Mouse (Mus musculus) cerebellum, adult 2 months (tissue): ENCODE results near the gene Fhl2. TPM values are rescaled to one million over a fixed set of nuclear protein-coding genes. Genes with fewer than 3 reads are reported as not detected.

Experiments used
- DNase-seq, 2 experiments: peaks; one replicate each; pipeline ENCODE4 v3.0.0; 2021
- H3K27ac ChIP-seq: fragments of 200-500 bp; 2 replicates; pipeline ENCODE4 v1.5.1; 2012; ENCODE audit warnings: low read length, control low read depth, inconsistent platforms; ENCODE audit not compliant: insufficient read depth
- H3K27me3 ChIP-seq: fragments of 200-500 bp; 2 replicates; pipeline ENCODE4 v1.6.1; 2012; ENCODE audit warnings: inconsistent platforms, mild to moderate bottlenecking, low read length, moderate library complexity; ENCODE audit not compliant: control insufficient read depth, insufficient read depth
- H3K4me1 ChIP-seq: fragments of 200-500 bp; 2 replicates; pipeline ENCODE4 v1.6.1; 2011; ENCODE audit warnings: low read length; ENCODE audit not compliant: control insufficient read depth, insufficient read depth
- H3K4me3 ChIP-seq: fragments of 200-500 bp; replicated peaks from 2 replicates; pipeline ENCODE3; 2011; ENCODE audit warnings: mild to moderate bottlenecking, low read depth, low read length, control low read depth; ENCODE audit not compliant: insufficient read depth
- CTCF ChIP-seq: fragments of 200-500 bp; IDR thresholded peaks from 2 replicates; pipeline ENCODE4 v1.5.1; 2011; ENCODE audit warnings: low read depth, mild to moderate bottlenecking, control low read depth, low read length, moderate library complexity, borderline replicate concordance; ENCODE audit not compliant: insufficient read depth
- POLR2A ChIP-seq: fragments of 200-500 bp; IDR thresholded peaks from 2 replicates; pipeline ENCODE4 v1.6.1; 2011; ENCODE audit warnings: low read length, control low read depth, borderline replicate concordance; ENCODE audit not compliant: insufficient read depth
- WGBS: fragments of 180-500 bp; shearing (Covaris S2); methylation state at CpG from one replicate; pipeline ENCODE4 v1.1.7; 2018; 5-methylcytosine and 5-hydroxymethylcytosine counted together
- polyA plus RNA-seq: library from polyadenylated mRNA; depleted of rRNA; stranded (reverse); fragments of >200 nt; gene quantifications from 2 replicates; pipeline ENCODE4 v1.2.3, GENCODE M21; 2012

The Fhl2 gene
- polyA plus RNA-seq, 1 experiment = 6.2 TPM

DNA sequence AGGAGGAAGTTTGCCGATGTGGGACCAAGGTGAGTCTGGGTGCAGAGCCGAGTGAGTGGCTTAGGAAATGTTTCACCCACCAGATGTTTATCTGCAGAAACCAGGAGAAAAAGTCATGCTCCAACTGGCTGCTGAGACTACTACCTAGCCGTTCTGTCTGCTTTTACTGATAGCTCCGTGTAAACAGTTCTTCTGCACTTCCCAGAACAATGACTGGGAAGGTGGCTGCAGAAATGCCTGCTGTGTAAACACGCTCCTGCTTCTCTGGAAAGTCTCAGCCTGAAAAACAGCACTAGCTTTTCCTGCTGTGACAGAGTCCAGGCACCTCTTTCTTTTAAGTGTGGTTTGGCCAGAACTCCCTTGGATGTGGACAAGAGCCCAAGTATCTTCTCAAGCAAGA, 6.5 kb upstream of the Fhl2 start:
- TF ChIP-seq POLR2A (no peak), CTCF (no peak)
- Histone ChIP-seq H3K27me3 (no peaks in the 10 kb centered on the region), H3K4me3 (no peak overlapping the region), H3K4me1 (no peaks in the 10 kb centered on the region), H3K27ac (no peak overlapping the region)
- WGBS = 54% methylated on average over 5 of the region's 5 CpGs
- DNase-seq = no peak

DNA sequence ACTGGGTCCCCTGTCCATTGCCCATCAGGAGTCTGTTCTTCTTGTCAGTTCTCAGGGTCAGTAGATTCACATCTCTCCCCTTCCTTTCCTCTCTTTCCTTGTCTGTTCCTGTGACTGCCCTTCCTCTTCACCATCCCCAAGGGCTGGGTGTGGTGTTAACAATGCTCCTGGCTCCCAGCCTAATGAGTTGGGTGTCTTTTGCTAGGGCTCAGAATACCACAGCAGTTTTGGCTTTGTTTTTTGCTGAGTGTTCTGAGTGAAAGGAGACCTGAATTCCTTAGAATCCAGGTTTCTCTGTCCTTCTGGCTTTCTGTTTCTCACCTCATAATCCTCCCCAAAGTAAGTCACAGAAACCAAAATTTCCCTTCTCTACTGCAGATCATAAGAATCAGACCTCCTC, 5.4 kb upstream of the Fhl2 start:
- Histone ChIP-seq H3K4me3 (no peak overlapping the region), H3K27me3 (no peaks in the 10 kb centered on the region), H3K4me1 (no peaks in the 10 kb centered on the region), H3K27ac (no peak overlapping the region)
- TF ChIP-seq CTCF = no peak
- DNase-seq = no peak

DNA sequence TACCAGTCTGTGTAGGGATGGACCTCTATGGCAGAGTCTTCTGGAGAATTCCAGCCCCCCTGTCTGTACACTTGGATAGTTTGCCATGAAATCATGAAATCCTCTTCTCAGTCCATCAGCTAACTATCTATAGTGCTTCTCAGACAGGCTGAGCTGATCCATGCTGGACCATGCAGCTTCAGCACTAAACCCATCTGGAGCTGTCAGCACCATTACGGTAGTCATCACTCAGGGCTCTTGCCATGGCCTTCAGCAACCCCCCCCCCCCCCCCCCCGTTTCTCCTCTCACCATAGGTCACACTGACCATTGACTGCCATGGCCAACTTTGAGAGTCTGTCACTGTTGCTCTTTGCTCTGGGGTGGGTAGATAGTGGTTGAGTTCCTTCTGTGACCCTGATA, 5.0 kb upstream of the Fhl2 start:
- H3K4me1 ChIP-seq = no peaks in the 10 kb centered on the region
- WGBS = 63% methylated on average over 2 of the region's 2 CpGs
- no peak overlapping the region for H3K27ac ChIP-seq
- no peak for DNase-seq
- no peak overlapping the region for H3K4me3 ChIP-seq
- H3K27me3 ChIP-seq = no peaks in the 10 kb centered on the region
- TF ChIP-seq CTCF (no peak), POLR2A (no peak)

DNA sequence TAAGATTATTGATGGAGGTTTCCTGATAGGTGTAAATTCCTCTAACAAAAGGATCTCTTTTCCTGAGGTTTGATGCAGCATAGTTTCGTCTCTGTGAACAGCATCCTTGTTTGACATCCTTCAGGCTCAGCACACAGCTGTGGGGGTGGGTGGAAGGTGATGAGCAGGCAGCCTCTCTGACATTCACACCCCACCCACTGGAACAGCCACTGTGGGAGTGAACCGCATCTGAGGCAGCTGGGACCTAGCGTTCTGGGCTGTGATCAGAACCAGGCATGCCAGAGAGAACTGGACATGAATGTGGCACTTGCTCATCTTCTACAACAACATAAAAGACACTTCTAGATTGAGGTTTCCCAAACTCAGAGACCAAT, 3.1 kb upstream of the Fhl2 start:
- DNase-seq = no peak
- Histone ChIP-seq H3K27ac (no peak overlapping the region), H3K4me1 (no peaks in the 10 kb centered on the region), H3K27me3 (no peaks in the 10 kb centered on the region), H3K4me3 (no peak overlapping the region)
- no peak for TF ChIP-seq POLR2A
- no peak for TF ChIP-seq CTCF
- WGBS = 78% methylated on average over 3 of the region's 3 CpGs

DNA sequence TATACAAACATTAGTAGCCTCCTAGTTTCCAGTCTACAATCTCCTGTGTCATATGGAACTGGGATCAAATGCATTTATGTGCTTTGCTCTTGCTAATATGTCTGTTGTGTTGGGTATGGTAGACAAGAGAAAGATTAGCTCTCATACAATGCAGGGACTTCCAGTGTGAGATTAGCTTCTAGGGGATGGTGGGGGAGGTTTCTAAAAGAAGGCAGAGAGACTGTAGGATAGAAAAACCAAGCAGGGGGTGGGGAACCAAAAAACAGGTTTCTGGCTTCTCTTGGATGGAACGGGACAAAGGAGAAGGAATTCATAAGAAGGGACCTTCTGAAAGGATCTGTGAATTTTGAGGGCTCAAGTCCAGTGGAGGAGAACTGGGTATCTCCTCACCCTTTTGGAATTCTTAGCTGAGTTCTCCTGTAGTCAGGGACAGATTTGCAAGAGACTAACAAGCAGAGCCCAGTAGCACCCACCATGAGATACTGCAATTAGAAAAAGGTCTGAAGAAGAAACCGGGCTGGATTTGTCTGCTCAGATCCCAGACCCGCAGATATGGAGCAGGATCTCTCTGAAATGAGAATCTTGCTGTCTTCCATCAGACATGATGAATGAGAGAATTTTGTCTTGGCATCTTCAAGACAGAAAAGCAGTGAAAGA, 2.6 kb upstream of the Fhl2 start:
- no peak for DNase-seq
- WGBS = 88% methylated on average over 3 of the region's 3 CpGs
- TF ChIP-seq CTCF = no peak
- TF ChIP-seq POLR2A = no peak
- Histone ChIP-seq H3K4me1 (no peaks in the 10 kb centered on the region), H3K4me3 (no peak overlapping the region), H3K27me3 (no peaks in the 10 kb centered on the region), H3K27ac (no peak overlapping the region)

DNA sequence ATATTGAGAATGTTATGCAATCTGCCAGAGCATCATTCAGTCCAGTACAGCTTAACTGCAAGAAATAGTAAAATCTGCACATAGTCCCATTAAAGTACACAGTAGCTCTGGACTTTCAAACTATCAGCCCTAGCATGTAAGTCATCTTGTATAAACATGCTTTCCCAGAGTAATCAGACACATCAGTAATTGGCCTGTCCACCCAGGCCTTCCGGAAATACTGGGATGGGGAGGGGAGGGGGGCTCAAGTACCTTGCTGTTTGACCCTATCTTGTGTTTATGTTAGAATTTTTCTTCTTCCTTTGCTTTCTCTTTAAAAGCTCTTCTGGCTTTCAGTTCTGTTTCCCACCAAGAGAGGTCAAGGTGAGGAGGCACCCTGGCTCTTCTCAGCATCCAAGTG, 725 bp downstream of the Fhl2 start:
- Histone ChIP-seq H3K4me3 (no peak overlapping the region), H3K27me3 (no peaks in the 10 kb centered on the region), H3K4me1 (no peaks in the 10 kb centered on the region), H3K27ac (no peak overlapping the region)
- DNase-seq = no peak
- 81% methylated on average over 1 of the region's 1 CpGs for WGBS
- TF ChIP-seq POLR2A (no peak), CTCF (no peak)

DNA sequence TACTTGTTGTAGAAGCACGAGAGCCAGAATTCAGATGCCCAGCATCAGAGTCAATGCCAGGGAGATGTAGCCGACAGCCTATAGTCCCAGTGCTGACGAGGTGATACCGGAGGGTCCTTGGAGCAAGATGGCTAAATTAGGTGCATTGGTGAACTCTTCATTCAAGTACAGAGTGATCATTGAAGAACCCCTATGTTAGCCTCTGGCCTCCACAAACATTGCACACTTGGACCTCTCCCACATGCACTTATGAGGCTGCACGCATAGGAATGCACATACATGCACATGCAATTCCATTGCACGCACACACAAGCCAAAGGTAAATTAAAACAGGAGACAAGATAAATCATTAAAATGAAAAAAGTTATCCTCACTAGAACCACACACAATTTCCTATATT, 3.4 kb downstream of the Fhl2 start:
- H3K27me3 ChIP-seq = no peaks in the 10 kb centered on the region
- no peak for TF ChIP-seq POLR2A
- no peak for TF ChIP-seq CTCF
- 92% methylated on average over 6 of the region's 6 CpGs for WGBS
- H3K4me3 ChIP-seq = no peak overlapping the region
- DNase-seq = no peak
- no peak overlapping the region for H3K27ac ChIP-seq
- H3K4me1 ChIP-seq = no peaks in the 10 kb centered on the region

DNA sequence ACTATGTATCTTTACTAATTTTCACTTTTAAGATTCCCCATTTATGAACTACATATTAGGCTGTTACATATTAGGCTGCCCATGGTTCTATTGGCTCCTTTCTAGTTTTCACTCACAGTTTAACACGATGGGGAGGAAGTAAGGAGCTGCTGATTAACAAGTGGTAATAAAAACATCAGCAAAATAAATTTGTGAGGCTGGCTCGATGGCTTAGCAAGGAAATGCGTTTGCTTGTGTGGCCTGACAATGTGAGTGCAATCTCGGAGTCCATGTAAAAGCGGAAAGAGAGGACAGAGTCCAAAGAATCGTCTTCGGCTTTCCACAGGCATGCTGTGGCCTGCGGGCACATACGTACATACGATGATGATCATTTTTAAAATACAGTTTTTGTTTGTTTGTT, 4.3 kb downstream of the Fhl2 start:
- no peak for TF ChIP-seq POLR2A
- no peak for TF ChIP-seq CTCF
- H3K4me3 ChIP-seq = no peak overlapping the region
- no peak overlapping the region for H3K27ac ChIP-seq
- H3K27me3 ChIP-seq = no peaks in the 10 kb centered on the region
- WGBS = 86% methylated on average over 10 of the region's 10 CpGs
- DNase-seq = no peak
- H3K4me1 ChIP-seq = no peaks in the 10 kb centered on the region
